Mouse (Mus musculus): Measurements from ENCODE around the gene Fam111a. TPM values are rescaled to one million over a fixed set of nuclear protein-coding genes. Genes with fewer than 3 reads are reported as not detected.

The Fam111a gene
- polyA plus RNA-seq, 1 experiment from 2014 or later, result 6.2 TPM

- WGBS, result 5% methylated on average over 14 of the region's 14 CpGs
Measured at GRCm38 (mm10) chr19:12573266-12574011, 27.9 kb downstream of the Fam111a start.

DNA sequence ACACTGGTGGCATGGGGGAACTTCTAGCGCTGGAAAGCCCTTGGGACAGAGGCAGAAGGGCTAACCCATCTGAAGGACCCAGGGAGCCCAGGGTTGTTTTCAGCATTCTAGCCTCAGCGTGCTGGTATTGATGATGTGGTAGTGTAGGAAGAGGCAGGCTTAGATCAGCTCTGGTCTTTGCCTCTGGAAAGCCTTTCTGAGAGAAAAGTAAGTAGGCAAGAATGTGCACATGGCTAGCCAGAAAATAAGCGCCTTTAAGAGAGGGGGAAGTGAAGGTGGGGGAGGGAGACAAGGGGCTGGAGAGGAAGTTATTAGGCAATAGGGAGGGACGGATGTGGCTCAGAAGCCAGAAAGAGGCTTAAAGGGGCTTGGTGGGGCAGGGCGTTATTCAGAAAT is 28.5 kb downstream of the Fam111a start:
- no peaks in the 10 kb centered on the region for H3K27me3 ChIP-seq (replicated peaks; ENCODE audit: control insufficient read depth, insufficient read depth, low read length)
- no peak for ATAC-seq

More at GRCm38 (mm10) chr19:12573266-12574011, 27.9 kb downstream of the Fam111a start:
- H3K9ac ChIP-seq (ENCODE audit: low read depth, low read length), result peak overlapping the region; percentile 57
- peak overlapping the region; percentile 37 for H3K4me3 ChIP-seq (ENCODE audit: low read length)
- H3K36me3 ChIP-seq (ENCODE audit: control insufficient read depth, insufficient read depth, low read length), result no peaks in the 10 kb centered on the region
- no peaks in the 10 kb centered on the region for H3K27me3 ChIP-seq (replicated peaks; ENCODE audit: control insufficient read depth, insufficient read depth, low read length)
- H3K9me3 ChIP-seq (ENCODE audit: control insufficient read depth, low read length), result no peaks in the 10 kb centered on the region
- peak overlapping the region; percentile 68 for H3K4me2 ChIP-seq (ENCODE audit: low read length)
- peak; percentile 100 for ATAC-seq
- H3K27ac ChIP-seq (ENCODE audit: low read depth, low read length), result 0 out of 2 replicates have a peak overlapping the region, but pooled peaks have one; percentile 59
- H3K4me1 ChIP-seq (ENCODE audit: control insufficient read depth, insufficient read depth, low read depth, low read length), result peaks cover 10% of the 10 kb centered on the region

GRCm38 (mm10) chr19:12575107-12575506 is 29.6 kb downstream of the Fam111a start:
- Histone ChIP-seq H3K9ac (ENCODE audit: low read depth, low read length) (no peak overlapping the region), H3K4me3 (ENCODE audit: low read length) (no peak overlapping the region), H3K27ac (ENCODE audit: low read depth, low read length) (no peak overlapping the region), H3K36me3 (ENCODE audit: control insufficient read depth, insufficient read depth, low read length) (no peaks in the 10 kb centered on the region), H3K9me3 (ENCODE audit: control insufficient read depth, low read length) (no peaks in the 10 kb centered on the region), H3K27me3 (replicated peaks; ENCODE audit: control insufficient read depth, insufficient read depth, low read length) (no peaks in the 10 kb centered on the region), H3K4me1 (ENCODE audit: control insufficient read depth, insufficient read depth, low read depth, low read length) (peaks cover 10% of the 10 kb centered on the region), H3K4me2 (ENCODE audit: low read length) (no peak overlapping the region)
- WGBS, result 88% methylated on average over 7 of the region's 7 CpGs
- no peak for ATAC-seq

More for the DNA sequence above, 28.5 kb downstream of the Fam111a start:
- H3K9me3 ChIP-seq (ENCODE audit: control insufficient read depth, low read length), result no peaks in the 10 kb centered on the region
- peak overlapping the region; percentile 57 for H3K9ac ChIP-seq (ENCODE audit: low read depth, low read length)
- H3K4me1 ChIP-seq (ENCODE audit: control insufficient read depth, insufficient read depth, low read depth, low read length), result peaks cover 10% of the 10 kb centered on the region
- peak overlapping the region; percentile 37 for H3K4me3 ChIP-seq (ENCODE audit: low read length)
- H3K4me2 ChIP-seq (ENCODE audit: low read length), result peak overlapping the region; percentile 68
- no peaks in the 10 kb centered on the region for H3K36me3 ChIP-seq (ENCODE audit: control insufficient read depth, insufficient read depth, low read length)
- 25% methylated on average over 5 of the region's 5 CpGs for WGBS
- H3K27ac ChIP-seq (ENCODE audit: low read depth, low read length), result no peak overlapping the region

GRCm38 (mm10) chr19:12575514-12575913 is 30.0 kb downstream of the Fam111a start:
- 91% methylated on average over 2 of the region's 2 CpGs for WGBS
- H3K27me3 ChIP-seq (replicated peaks; ENCODE audit: control insufficient read depth, insufficient read depth, low read length), result no peaks in the 10 kb centered on the region
- H3K4me3 ChIP-seq (ENCODE audit: low read length), result no peak overlapping the region
- no peaks in the 10 kb centered on the region for H3K9me3 ChIP-seq (ENCODE audit: control insufficient read depth, low read length)
- no peaks in the 10 kb centered on the region for H3K36me3 ChIP-seq (ENCODE audit: control insufficient read depth, insufficient read depth, low read length)
- ATAC-seq, result no peak
- H3K4me2 ChIP-seq (ENCODE audit: low read length), result no peak overlapping the region
- H3K4me1 ChIP-seq (ENCODE audit: control insufficient read depth, insufficient read depth, low read depth, low read length), result peaks cover 10% of the 10 kb centered on the region
- H3K9ac ChIP-seq (ENCODE audit: low read depth, low read length), result no peak overlapping the region
- no peak overlapping the region for H3K27ac ChIP-seq (ENCODE audit: low read depth, low read length)

DNA sequence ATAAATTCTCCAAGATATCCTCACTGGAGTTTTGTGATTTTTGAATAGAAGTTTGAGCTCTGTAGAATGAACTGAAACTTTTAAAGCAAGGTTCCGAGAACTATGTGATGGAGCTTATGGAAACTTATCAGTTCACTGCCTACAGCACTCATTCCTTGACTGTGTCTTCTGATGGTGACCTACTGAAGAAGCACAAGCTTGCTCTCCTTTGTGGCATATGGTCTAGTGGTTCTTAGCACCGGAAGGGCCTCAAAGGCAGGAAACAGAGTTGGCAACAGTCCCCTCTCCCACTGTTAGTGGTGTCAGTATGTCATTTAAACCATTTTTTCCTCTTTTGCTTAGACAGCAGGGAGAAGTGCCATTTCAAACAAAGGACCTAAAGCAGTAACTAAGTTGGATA is 31.1 kb downstream of the Fam111a start:
- H3K9ac ChIP-seq (ENCODE audit: low read depth, low read length), result no peak overlapping the region
- ATAC-seq, result no peak
- no peak overlapping the region for H3K4me3 ChIP-seq (ENCODE audit: low read length)
- no peak overlapping the region for H3K4me2 ChIP-seq (ENCODE audit: low read length)
- H3K36me3 ChIP-seq (ENCODE audit: control insufficient read depth, insufficient read depth, low read length), result no peaks in the 10 kb centered on the region
- H3K27me3 ChIP-seq (replicated peaks; ENCODE audit: control insufficient read depth, insufficient read depth, low read length), result no peaks in the 10 kb centered on the region
- WGBS, result 82% methylated on average over 2 of the region's 2 CpGs
- peaks cover 10% of the 10 kb centered on the region for H3K4me1 ChIP-seq (ENCODE audit: control insufficient read depth, insufficient read depth, low read depth, low read length)
- H3K9me3 ChIP-seq (ENCODE audit: control insufficient read depth, low read length), result no peaks in the 10 kb centered on the region
- no peak overlapping the region for H3K27ac ChIP-seq (ENCODE audit: low read depth, low read length)

DNA sequence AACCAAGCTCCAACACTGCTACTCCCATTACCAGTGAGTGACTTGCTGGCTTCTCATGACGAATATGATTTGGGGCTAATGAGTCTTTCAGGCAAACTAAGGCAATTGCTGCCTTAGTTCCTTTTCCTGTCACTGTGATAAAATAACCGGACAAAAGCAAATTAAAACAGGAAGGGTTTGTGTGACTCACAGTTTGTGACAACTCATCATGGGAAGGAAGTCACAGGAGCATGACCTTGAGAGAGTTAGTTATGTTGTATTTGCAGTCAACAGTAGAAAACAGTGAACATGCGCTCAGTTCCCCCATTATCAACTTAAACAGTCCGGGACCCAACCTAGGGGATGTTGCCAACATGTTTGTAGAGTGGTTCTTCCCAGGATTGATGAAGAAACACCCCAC is 39.8 kb downstream of the Fam111a start:
- WGBS, result 83% methylated on average over 4 of the region's 4 CpGs
- Histone ChIP-seq H3K4me2 (ENCODE audit: low read length) (no peak overlapping the region), H3K27me3 (replicated peaks; ENCODE audit: control insufficient read depth, insufficient read depth, low read length) (no peaks in the 10 kb centered on the region), H3K4me3 (ENCODE audit: low read length) (no peak overlapping the region), H3K36me3 (ENCODE audit: control insufficient read depth, insufficient read depth, low read length) (no peaks in the 10 kb centered on the region), H3K9ac (ENCODE audit: low read depth, low read length) (no peak overlapping the region), H3K27ac (ENCODE audit: low read depth, low read length) (no peak overlapping the region), H3K9me3 (ENCODE audit: control insufficient read depth, low read length) (no peaks in the 10 kb centered on the region), H3K4me1 (ENCODE audit: control insufficient read depth, insufficient read depth, low read depth, low read length) (no peaks in the 10 kb centered on the region)
- ATAC-seq, result no peak

DNA sequence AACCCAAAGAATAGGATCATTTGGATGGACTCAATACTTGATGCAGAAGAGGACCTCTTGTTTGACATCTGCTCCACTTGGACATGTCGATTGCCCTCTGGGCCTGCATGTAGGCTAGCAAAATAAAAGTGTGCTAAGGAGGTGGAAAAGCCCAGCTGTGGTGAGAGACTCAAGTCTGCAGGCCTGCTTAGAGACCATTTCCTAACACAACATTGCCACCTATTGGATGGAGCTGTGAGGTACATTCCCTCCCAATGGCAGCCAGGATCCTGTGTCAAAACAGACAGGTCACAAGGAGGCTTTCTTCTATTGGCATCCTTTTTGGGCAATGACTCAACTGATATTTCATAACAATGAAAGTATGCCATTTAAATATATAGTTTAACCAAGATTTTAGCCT is 46.4 kb downstream of the Fam111a start:
- Histone ChIP-seq H3K9me3 (ENCODE audit: control insufficient read depth, low read length) (no peaks in the 10 kb centered on the region), H3K27me3 (replicated peaks; ENCODE audit: control insufficient read depth, insufficient read depth, low read length) (no peaks in the 10 kb centered on the region), H3K4me2 (ENCODE audit: low read length) (no peak overlapping the region), H3K36me3 (ENCODE audit: control insufficient read depth, insufficient read depth, low read length) (no peaks in the 10 kb centered on the region), H3K4me1 (ENCODE audit: control insufficient read depth, insufficient read depth, low read depth, low read length) (peaks cover 3% of the 10 kb centered on the region; the same call in 1 of the 2 replicates), H3K9ac (ENCODE audit: low read depth, low read length) (no peak overlapping the region), H3K27ac (ENCODE audit: low read depth, low read length) (no peak overlapping the region), H3K4me3 (ENCODE audit: low read length) (no peak overlapping the region)
- ATAC-seq, result no peak; the same call in 1 of the 2 replicates
- WGBS, result 4% methylated on average over 1 of the region's 1 CpGs

GRCm38 (mm10) chr19:12595135-12595529 is 49.6 kb downstream of the Fam111a start:
- H3K27ac ChIP-seq (ENCODE audit: low read depth, low read length), result peak overlapping the region; percentile 89; the same call in 1 of the 2 replicates
- WGBS, result 54% methylated on average over 2 of the region's 2 CpGs

DNA sequence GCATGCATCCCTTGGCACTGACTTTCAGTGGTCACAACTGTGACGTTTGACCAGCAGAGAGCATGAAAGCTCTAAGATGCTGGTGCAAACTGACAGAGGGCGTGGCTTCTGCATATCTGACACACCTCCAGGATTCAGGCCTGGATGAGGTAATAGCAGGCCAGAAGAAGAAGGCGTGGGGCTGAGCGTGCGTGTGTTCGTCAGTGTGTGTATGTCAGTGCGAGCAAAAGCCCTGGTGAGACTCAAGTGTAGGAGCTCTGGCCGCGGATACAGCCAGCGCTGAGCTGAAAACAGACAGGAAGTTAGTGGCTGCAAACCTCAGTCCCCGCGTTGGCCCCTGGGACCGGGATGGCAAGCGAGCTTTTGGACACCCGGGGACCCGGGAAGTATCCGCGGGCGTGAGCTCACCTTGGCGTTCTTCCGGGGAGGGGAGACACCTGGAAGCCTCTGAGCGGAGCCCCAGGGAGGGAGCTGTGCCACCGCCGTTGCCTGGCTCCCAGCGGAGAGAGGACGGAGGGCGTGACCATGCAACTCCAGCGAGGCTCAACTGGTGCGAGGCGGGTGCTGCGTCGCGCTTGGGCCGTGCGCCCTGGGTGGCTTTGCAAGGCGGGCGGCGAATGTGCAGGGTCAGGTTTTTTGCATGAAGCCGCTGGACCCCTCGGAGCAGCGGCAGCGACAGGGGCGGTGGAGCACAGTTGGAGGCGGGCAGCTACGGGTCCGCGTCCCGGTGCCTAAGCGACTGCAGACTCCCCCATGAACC is 50.2 kb downstream of the Fam111a start:
- H3K27me3 ChIP-seq (replicated peaks; ENCODE audit: control insufficient read depth, insufficient read depth, low read length), result no peaks in the 10 kb centered on the region
- peaks cover 6% of the 10 kb centered on the region; the same call in 1 of the 2 replicates for H3K4me1 ChIP-seq (ENCODE audit: control insufficient read depth, insufficient read depth, low read depth, low read length)
- peak overlapping the region; percentile 80 for H3K9ac ChIP-seq (ENCODE audit: low read depth, low read length)
- WGBS, result under 1% methylated on average over 49 of the region's 49 CpGs
- ATAC-seq, result peak; percentile 97
- H3K36me3 ChIP-seq (ENCODE audit: control insufficient read depth, insufficient read depth, low read length), result no peaks in the 10 kb centered on the region
- no peaks in the 10 kb centered on the region for H3K9me3 ChIP-seq (ENCODE audit: control insufficient read depth, low read length)
- peak overlapping the region; percentile 77 for H3K4me2 ChIP-seq (ENCODE audit: low read length)
- peak overlapping the region; percentile 78 for H3K4me3 ChIP-seq (ENCODE audit: low read length)
- peak overlapping the region; percentile 89 for H3K27ac ChIP-seq (ENCODE audit: low read depth, low read length)

More at GRCm38 (mm10) chr19:12595135-12595529, 49.6 kb downstream of the Fam111a start:
- no peak for ATAC-seq
- peaks cover 6% of the 10 kb centered on the region; the same call in 1 of the 2 replicates for H3K4me1 ChIP-seq (ENCODE audit: control insufficient read depth, insufficient read depth, low read depth, low read length)
- H3K27me3 ChIP-seq (replicated peaks; ENCODE audit: control insufficient read depth, insufficient read depth, low read length), result no peaks in the 10 kb centered on the region
- no peaks in the 10 kb centered on the region for H3K36me3 ChIP-seq (ENCODE audit: control insufficient read depth, insufficient read depth, low read length)
- peak overlapping the region; percentile 77 for H3K4me2 ChIP-seq (ENCODE audit: low read length)
- peak overlapping the region; percentile 78 for H3K4me3 ChIP-seq (ENCODE audit: low read length)
- no peaks in the 10 kb centered on the region for H3K9me3 ChIP-seq (ENCODE audit: control insufficient read depth, low read length)
- H3K9ac ChIP-seq (ENCODE audit: low read depth, low read length), result peak overlapping the region; percentile 80; the same call in 1 of the 2 replicates
